Mouse (Mus musculus) cerebellum, adult 2 months (tissue): ENCODE results near the gene Ebf4. TPM values are rescaled to one million over a fixed set of nuclear protein-coding genes. Genes with fewer than 3 reads are reported as not detected.

Experiments
- DNase-seq, 2 experiments: peaks; one replicate each; pipeline ENCODE4 v3.0.0; 2021
- H3K27ac ChIP-seq: fragments of 200-500 bp; 2 replicates; pipeline ENCODE4 v1.5.1; 2012; ENCODE audit warnings: low read length, control low read depth, inconsistent platforms; ENCODE audit not compliant: insufficient read depth
- H3K27me3 ChIP-seq: fragments of 200-500 bp; 2 replicates; pipeline ENCODE4 v1.6.1; 2012; ENCODE audit warnings: inconsistent platforms, mild to moderate bottlenecking, low read length, moderate library complexity; ENCODE audit not compliant: control insufficient read depth, insufficient read depth
- H3K4me1 ChIP-seq: fragments of 200-500 bp; 2 replicates; pipeline ENCODE4 v1.6.1; 2011; ENCODE audit warnings: low read length; ENCODE audit not compliant: control insufficient read depth, insufficient read depth
- H3K4me3 ChIP-seq: fragments of 200-500 bp; replicated peaks from 2 replicates; pipeline ENCODE3; 2011; ENCODE audit warnings: mild to moderate bottlenecking, low read depth, low read length, control low read depth; ENCODE audit not compliant: insufficient read depth
- CTCF ChIP-seq: fragments of 200-500 bp; IDR thresholded peaks from 2 replicates; pipeline ENCODE4 v1.5.1; 2011; ENCODE audit warnings: low read depth, mild to moderate bottlenecking, control low read depth, low read length, moderate library complexity, borderline replicate concordance; ENCODE audit not compliant: insufficient read depth
- POLR2A ChIP-seq: fragments of 200-500 bp; IDR thresholded peaks from 2 replicates; pipeline ENCODE4 v1.6.1; 2011; ENCODE audit warnings: low read length, control low read depth, borderline replicate concordance; ENCODE audit not compliant: insufficient read depth
- WGBS: fragments of 180-500 bp; shearing (Covaris S2); methylation state at CpG from one replicate; pipeline ENCODE4 v1.1.7; 2018; 5-methylcytosine and 5-hydroxymethylcytosine counted together
- polyA plus RNA-seq: library from polyadenylated mRNA; depleted of rRNA; stranded (reverse); fragments of >200 nt; gene quantifications from 2 replicates; pipeline ENCODE4 v1.2.3, GENCODE M21; 2012; rRNA removed

The Ebf4 gene
- 10.2 and 10.6 TPM in 2 replicates for polyA plus RNA-seq

GRCm38 (mm10) chr2:130294936-130295277 is at the start of gene Ebf4:
Gene Ebf4, plus strand, starts transcription at chr2:130295169.
- TF ChIP-seq CTCF (no peak), POLR2A (no peak)
- Histone ChIP-seq H3K4me3 (peak within 1 kb of the TSS; percentile 46), H3K27me3 (peaks cover 2% of the 10 kb centered on the region; the same call in 1 of the 2 replicates), H3K27ac (no peak within 1 kb of the TSS), H3K4me1 (no peaks in the 10 kb centered on the region)
- WGBS: under 1% methylated on average over 37 of the region's 39 CpGs
- DNase-seq: peak; percentile 34 to 52

DNA sequence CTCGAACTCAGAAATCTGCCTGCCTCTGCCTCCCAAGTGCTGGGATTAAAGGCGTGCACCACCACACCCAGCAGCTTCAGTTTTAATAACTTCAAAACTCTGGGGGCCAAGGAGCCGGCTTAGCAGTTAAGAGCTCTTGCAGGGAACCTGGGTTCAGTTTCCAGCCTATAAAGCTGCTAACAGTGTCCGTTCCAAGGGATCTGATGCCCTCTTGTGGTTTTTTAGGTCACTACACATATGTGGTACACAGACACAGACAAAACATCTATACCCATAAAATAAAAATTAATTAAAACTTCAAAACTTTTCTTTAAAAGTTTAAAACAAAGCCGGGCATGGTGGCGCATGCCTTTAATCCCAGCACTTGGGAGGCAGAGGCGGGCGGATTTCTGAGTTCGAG is 48.1 kb upstream of the Ebf4 start:
- peak; percentile 30; the same call in 1 of the 2 replicates for TF ChIP-seq CTCF
- TF ChIP-seq POLR2A: no peak
- H3K4me3 ChIP-seq: no peak overlapping the region
- no peaks in the 10 kb centered on the region for H3K27me3 ChIP-seq
- DNase-seq: peak; percentile 13 to 24
- WGBS: 52% methylated on average over 9 of the region's 9 CpGs
- no peaks in the 10 kb centered on the region for H3K4me1 ChIP-seq
- H3K27ac ChIP-seq: no peak overlapping the region

DNA sequence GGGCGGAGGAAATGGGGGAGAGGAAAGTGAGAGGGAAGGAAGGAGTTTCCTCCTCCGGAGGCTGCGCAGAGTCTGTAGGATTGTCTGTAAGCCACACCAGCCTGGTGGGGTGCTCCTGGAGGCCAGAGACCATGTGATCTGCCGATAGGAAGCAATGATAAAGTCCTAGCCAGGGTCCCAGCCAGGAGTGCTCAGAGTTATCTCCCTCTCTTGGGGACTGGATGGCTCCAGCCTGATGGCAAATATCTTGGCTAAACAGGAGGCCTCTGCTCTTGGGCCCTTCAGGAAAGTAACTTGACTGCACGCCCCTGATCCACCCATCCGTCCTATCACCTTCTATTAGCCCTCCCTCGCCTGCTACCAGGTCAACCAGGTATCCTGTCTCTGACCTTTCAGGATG is 46.7 kb upstream of the Ebf4 start:
- WGBS: 72% methylated on average over 7 of the region's 7 CpGs
- H3K27me3 ChIP-seq: no peaks in the 10 kb centered on the region
- no peaks in the 10 kb centered on the region for H3K4me1 ChIP-seq
- no peak for DNase-seq
- H3K4me3 ChIP-seq: no peak overlapping the region
- TF ChIP-seq POLR2A (no peak), CTCF (no peak)
- no peak overlapping the region for H3K27ac ChIP-seq

GRCm38 (mm10) chr2:130256762-130257161 is 38.2 kb upstream of the Ebf4 start:
- TF ChIP-seq POLR2A (no peak), CTCF (no peak)
- Histone ChIP-seq H3K27ac (no peak overlapping the region), H3K4me1 (no peaks in the 10 kb centered on the region), H3K27me3 (no peaks in the 10 kb centered on the region), H3K4me3 (no peak overlapping the region)
- WGBS: 85% methylated on average over 4 of the region's 4 CpGs
- DNase-seq: no peak

- TF ChIP-seq POLR2A (no peak), CTCF (no peak)
- 83% methylated on average over 4 of the region's 4 CpGs for WGBS
Observed at GRCm38 (mm10) chr2:130260822-130261221, 34.1 kb upstream of the Ebf4 start.

DNA sequence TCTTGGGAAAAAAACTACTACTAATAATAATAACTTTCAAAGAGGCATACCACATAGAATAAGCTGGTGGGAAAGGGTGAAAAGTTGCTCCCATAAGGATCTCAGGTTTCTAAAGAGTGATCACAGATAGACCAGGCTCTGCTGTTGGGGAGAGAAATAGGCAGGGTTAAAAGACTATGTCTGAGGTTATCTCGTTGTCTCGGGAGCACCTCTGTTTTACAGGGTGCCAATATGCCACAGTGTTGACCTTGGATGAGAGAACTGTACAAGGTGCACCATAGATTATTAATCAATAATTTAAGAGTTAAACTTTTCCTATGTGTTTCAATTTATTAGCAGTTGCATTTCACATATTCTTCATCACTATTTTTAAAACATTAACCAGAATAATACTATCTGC is 33.1 kb upstream of the Ebf4 start:
- no peaks in the 10 kb centered on the region for H3K27me3 ChIP-seq
- no peak overlapping the region for H3K4me3 ChIP-seq
- H3K4me1 ChIP-seq: no peaks in the 10 kb centered on the region
- no peak for TF ChIP-seq CTCF
- no peak for TF ChIP-seq POLR2A
- H3K27ac ChIP-seq: no peak overlapping the region
- no peak for DNase-seq
- WGBS: 78% methylated on average over 2 of the region's 2 CpGs

More at GRCm38 (mm10) chr2:130260822-130261221, 34.1 kb upstream of the Ebf4 start:
- no peak for DNase-seq
- Histone ChIP-seq H3K27ac (no peak overlapping the region), H3K27me3 (no peaks in the 10 kb centered on the region), H3K4me3 (no peak overlapping the region), H3K4me1 (no peaks in the 10 kb centered on the region)

DNA sequence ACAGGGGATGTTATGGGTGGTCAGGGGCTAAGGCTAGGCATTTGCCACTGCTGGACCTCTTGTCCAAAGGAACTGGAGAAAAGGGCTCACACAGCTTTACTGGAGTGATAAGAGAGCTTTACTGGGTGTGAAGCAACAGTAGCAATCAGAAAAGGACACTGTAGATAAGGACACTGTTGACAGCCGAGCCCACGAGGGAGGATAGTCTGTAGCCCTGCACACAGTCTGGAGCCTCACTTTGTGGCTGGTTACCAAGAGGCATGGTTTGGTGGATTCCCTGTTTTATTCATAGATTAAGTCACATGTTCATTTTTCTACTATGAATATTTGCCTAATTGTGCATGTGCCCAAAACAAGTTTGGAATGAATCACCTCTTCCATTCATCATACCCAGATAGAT is 32.6 kb upstream of the Ebf4 start:
- H3K4me1 ChIP-seq: no peaks in the 10 kb centered on the region
- H3K27ac ChIP-seq: no peak overlapping the region
- H3K4me3 ChIP-seq: no peak overlapping the region
- TF ChIP-seq POLR2A (no peak), CTCF (no peak)
- WGBS: 78% methylated on average over 2 of the region's 2 CpGs
- H3K27me3 ChIP-seq: no peaks in the 10 kb centered on the region
- DNase-seq: no peak

DNA sequence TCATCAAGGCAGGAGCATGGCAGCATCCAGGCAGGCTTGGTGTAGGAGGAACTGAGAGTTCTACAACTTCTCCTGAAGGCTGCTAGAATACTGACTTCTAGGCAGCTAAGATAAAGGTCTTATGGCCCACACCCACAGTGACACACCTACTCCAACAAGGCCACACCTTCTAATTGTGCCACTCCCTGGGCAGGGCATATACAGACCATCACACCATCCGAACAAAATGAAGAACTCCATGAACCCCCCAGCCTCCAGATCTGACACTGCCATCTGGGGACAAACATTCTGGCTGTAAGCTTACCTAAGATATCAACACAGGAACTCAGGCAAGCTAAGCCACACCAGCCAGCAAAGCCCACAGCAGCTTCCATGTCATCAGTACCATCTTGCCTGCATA is 29.4 kb upstream of the Ebf4 start:
- Histone ChIP-seq H3K27me3 (no peaks in the 10 kb centered on the region), H3K27ac (no peak overlapping the region), H3K4me3 (no peak overlapping the region), H3K4me1 (no peaks in the 10 kb centered on the region)
- no peak for TF ChIP-seq POLR2A
- no peak for TF ChIP-seq CTCF
- no peak for DNase-seq
- 88% methylated on average over 1 of the region's 1 CpGs for WGBS
